ENCODE assay signal across 7 mouse cellular contexts in the genomic region with DNA sequence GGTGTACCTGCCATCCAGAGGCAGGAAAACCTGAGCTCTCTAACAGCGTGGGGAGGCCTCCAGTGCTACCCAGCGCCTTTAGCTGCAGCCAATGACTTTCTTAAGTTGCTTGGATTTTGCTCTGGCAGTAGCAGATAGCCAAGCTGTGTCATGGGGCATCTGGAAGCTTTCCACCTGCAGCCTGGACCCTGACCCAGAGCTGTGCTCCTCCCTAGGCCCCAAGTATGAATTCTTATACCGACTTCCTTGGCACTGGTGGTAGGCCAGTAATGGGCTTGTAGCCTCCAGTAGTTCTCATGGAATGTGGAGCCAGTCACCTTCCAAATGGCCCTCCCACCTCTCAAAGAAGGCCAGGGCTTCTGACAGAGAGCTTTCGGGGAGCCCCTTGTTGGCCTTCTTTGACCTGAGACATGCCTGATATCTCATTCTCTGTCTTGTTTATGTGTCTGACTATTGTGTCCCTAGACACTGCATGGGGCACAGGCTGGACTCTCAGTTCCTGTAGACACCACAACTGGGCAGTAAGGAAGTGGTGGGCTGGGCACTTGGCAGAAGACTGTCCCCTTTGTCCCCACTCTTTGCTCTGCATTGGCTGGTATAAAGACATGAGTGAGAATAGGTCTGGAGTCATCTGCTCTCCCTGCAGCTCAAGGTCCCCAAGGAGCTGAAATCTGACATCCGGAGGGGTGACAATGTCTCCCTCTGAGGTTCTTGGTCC. TPM values are rescaled to one million over a fixed set of nuclear protein-coding genes. Genes with fewer than 3 reads are reported as not detected.
A peak's percentile ranks its signal among the peaks of the same experiment; 100 is the strongest.
DNase-seq lines count a peak whose midpoint lies in the region; ATAC-seq and TF ChIP-seq lines count a peak whose summit lies in the region.

No protein-coding gene starts in this region.

- H3K27ac ChIP-seq in midbrain, embryonic 12.5 days (replicated peaks) = peak overlapping the region; percentile 25; the same call in 1 of the 2 replicates
- H3K27ac ChIP-seq in midbrain, postnatal 0 days (ENCODE audit: low read depth, low read length) = no peak overlapping the region
- H3K27ac ChIP-seq in intestine, embryonic 14.5 days (ENCODE audit: low read depth) = peak overlapping the region; percentile 78; the same call in 1 of the 2 replicates
- peak overlapping the region; percentile 84 for H3K27ac ChIP-seq in liver, embryonic 14.5 days

- peaks cover 17% of the 10 kb centered on the region; the same call in 1 of the 2 replicates for H3K4me1 ChIP-seq in midbrain, embryonic 12.5 days
- no peaks in the 10 kb centered on the region for H3K4me1 ChIP-seq in midbrain, postnatal 0 days (ENCODE audit: insufficient read depth, low read length)
- H3K4me1 ChIP-seq in intestine, embryonic 14.5 days (replicated peaks; ENCODE audit: control insufficient read depth, insufficient read depth, low read length) = peaks cover 23% of the 10 kb centered on the region
- H3K4me1 ChIP-seq in liver, embryonic 14.5 days (replicated peaks; ENCODE audit: control insufficient read depth in 2 of 2, insufficient read depth in 2 of 2, low read length in 1 of 2) = peaks cover 30 to 52% of the 10 kb centered on the region in 2 experiments

- 87% methylated on average over 5 of the region's 5 CpGs for WGBS in midbrain, embryonic 12.5 days
- 84% methylated on average over 5 of the region's 5 CpGs for WGBS in midbrain, postnatal 0 days
- whole genome bisulfite sequencing in intestine, embryonic 14.5 days = 78% methylated on average over 5 of the region's 5 CpGs
- 39% methylated on average over 5 of the region's 5 CpGs for WGBS in liver, embryonic 14.5 days (ENCODE audit: insufficient replicate concordance)

- H3K9me3 ChIP-seq in midbrain, embryonic 12.5 days = no peaks in the 10 kb centered on the region
- H3K9me3 ChIP-seq in midbrain, postnatal 0 days (ENCODE audit: low read length) = no peaks in the 10 kb centered on the region
- no peaks in the 10 kb centered on the region for H3K9me3 ChIP-seq in intestine, embryonic 14.5 days (ENCODE audit: control insufficient read depth, low read length)
- H3K9me3 ChIP-seq in liver, embryonic 14.5 days (ENCODE audit: control insufficient read depth, low read length) = no peaks in the 10 kb centered on the region

- H3K4me3 ChIP-seq in midbrain, embryonic 12.5 days = no peak overlapping the region
- H3K4me3 ChIP-seq in midbrain, postnatal 0 days (ENCODE audit: low read depth, low read length) = no peak overlapping the region
- H3K4me3 ChIP-seq in intestine, embryonic 14.5 days (ENCODE audit: low read depth, low read length) = no peak overlapping the region
- H3K4me3 ChIP-seq in liver, embryonic 14.5 days (ENCODE audit: insufficient read depth in 1 of 2, low read depth in 2 of 2, low read length in 2 of 2) = no peak overlapping the region

- no peak for DNase-seq in midbrain, postnatal 0 days (ENCODE audit: low spot score)
- DNase-seq in intestine, embryonic 14.5 days (ENCODE audit: low spot score) = no peak
- DNase-seq in liver, embryonic 14.5 days (ENCODE audit: low read depth in 3 of 3, low spot score in 3 of 3) = no peak
- DNase-seq in telencephalon, adult 2 months (ENCODE audit: low read depth, low spot score) = peak; percentile 18
- DNase-seq in layer of hippocampus, postnatal 10 days (ENCODE audit: low spot score in 2 of 2) = no peak

- no peak overlapping the region for H3K9ac ChIP-seq in midbrain, embryonic 12.5 days (replicated peaks)
- H3K9ac ChIP-seq in midbrain, postnatal 0 days (replicated peaks; ENCODE audit: low read length, poor library complexity, severe bottlenecking) = no peak overlapping the region
- H3K9ac ChIP-seq in intestine, embryonic 14.5 days (ENCODE audit: low read length) = no peak overlapping the region
- no peak overlapping the region for H3K9ac ChIP-seq in liver, embryonic 14.5 days (replicated peaks)

- no peak overlapping the region for H3K4me2 ChIP-seq in midbrain, embryonic 12.5 days (replicated peaks)
- no peak overlapping the region for H3K4me2 ChIP-seq in midbrain, postnatal 0 days (ENCODE audit: low read depth, low read length, poor library complexity, severe bottlenecking)
- no peak overlapping the region for H3K4me2 ChIP-seq in intestine, embryonic 14.5 days (ENCODE audit: low read length)
- no peak overlapping the region for H3K4me2 ChIP-seq in liver, embryonic 14.5 days (ENCODE audit: low read depth)

- no peak for ATAC-seq in midbrain, embryonic 12.5 days (ENCODE audit: low FRiP score, low read depth)
- ATAC-seq in midbrain, postnatal 0 days (ENCODE audit: low FRiP score) = no peak
- ATAC-seq in intestine, embryonic 14.5 days (replicated peaks; ENCODE audit: low FRiP score, low TSS enrichment, low read depth) = no peak
- ATAC-seq in liver, embryonic 14.5 days (ENCODE audit: insufficient read depth) = no peak
- ATAC-seq in inflammation-experienced regulatory T-cells, adult 6 months = no peak

- no peak for TF ChIP-seq EP300 in liver, embryonic 14.5 days (IDR thresholded peaks at IDR 0.05; ENCODE audit: low read depth)

- H3K27me3 ChIP-seq in midbrain, embryonic 12.5 days = no peaks in the 10 kb centered on the region
- no peaks in the 10 kb centered on the region for H3K27me3 ChIP-seq in midbrain, postnatal 0 days (ENCODE audit: insufficient read depth, low read length)
- no peaks in the 10 kb centered on the region for H3K27me3 ChIP-seq in intestine, embryonic 14.5 days (replicated peaks; ENCODE audit: control insufficient read depth, insufficient read depth, low read length)
- no peaks in the 10 kb centered on the region for H3K27me3 ChIP-seq in liver, embryonic 14.5 days (ENCODE audit: control insufficient read depth, insufficient read depth, low read length)

- H3K36me3 ChIP-seq in midbrain, embryonic 12.5 days = peaks cover 65% of the 10 kb centered on the region
- peaks cover 23% of the 10 kb centered on the region for H3K36me3 ChIP-seq in midbrain, postnatal 0 days (ENCODE audit: insufficient read depth, low read length)
- H3K36me3 ChIP-seq in intestine, embryonic 14.5 days (ENCODE audit: control insufficient read depth, insufficient read depth, low read length) = peaks cover 39% of the 10 kb centered on the region
- H3K36me3 ChIP-seq in liver, embryonic 14.5 days (replicated peaks; ENCODE audit: control insufficient read depth, insufficient read depth, low read depth) = no peaks in the 10 kb centered on the region

- TF ChIP-seq CTCF in midbrain, postnatal 0 days (IDR thresholded peaks at IDR 0.05) = no peak
- TF ChIP-seq CTCF in liver, embryonic 14.5 days (IDR thresholded peaks at IDR 0.05; ENCODE audit: low read depth) = no peak

RNA-seq across cellular contexts. Expression of a gene that starts 45.3 kb away (rescaled TPM):
- polyA plus RNA-seq in midbrain, embryonic 12.5 days (2016; fragmentation: Nextera tagmentation; extraction: Ambion mirVana) = 38.5 and 53.9 TPM in 2 replicates
- 96.6 and 103 TPM in 2 replicates for total RNA-seq in midbrain, postnatal 0 days (2014; rRNA removed)
- polyA plus RNA-seq in midbrain, postnatal 0 days (2015; fragmentation: Nextera tagmentation; extraction: Ambion mirVana) = 27.8 and 30.4 TPM in 2 replicates
- 20.1 and 21.1 TPM in 2 replicates for polyA plus RNA-seq in intestine, embryonic 14.5 days (2014; fragmentation: Nextera tagmentation; extraction: Ambion mirVana)
- polyA plus RNA-seq in liver, embryonic 14.5 days (2012; rRNA removed) = 7.3 and 7.7 TPM in 2 replicates
- polyA plus RNA-seq in liver, embryonic 14.5 days (2014; fragmentation: Nextera tagmentation; extraction: Ambion mirVana) = 7.5 and 10.1 TPM in 2 replicates
- 100 to 1,000 TPM; 108 to 111 TPM for total RNA-seq in layer of hippocampus, postnatal 10 days (2021)
- polyA plus RNA-seq in inflammation-experienced regulatory T-cells, adult 6 months (2017; shearing (Covaris generic)) = 10 to 100 TPM; 24.1 to 26.3 (median 25.9) TPM

RNA-seq across cellular contexts. Expression of a gene that starts 59.5 kb away (rescaled TPM):
- 42.4 and 43.7 TPM in 2 replicates for polyA plus RNA-seq in midbrain, embryonic 12.5 days (2016; fragmentation: Nextera tagmentation; extraction: Ambion mirVana)
- 11.5 and 14.4 TPM in 2 replicates for total RNA-seq in midbrain, postnatal 0 days (2014; rRNA removed)
- 13.2 and 14.5 TPM in 2 replicates for polyA plus RNA-seq in midbrain, postnatal 0 days (2015; fragmentation: Nextera tagmentation; extraction: Ambion mirVana)
- polyA plus RNA-seq in intestine, embryonic 14.5 days (2014; fragmentation: Nextera tagmentation; extraction: Ambion mirVana) = 30.3 and 32.3 TPM in 2 replicates
- polyA plus RNA-seq in liver, embryonic 14.5 days (2012; rRNA removed) = 3.2 and 3.6 TPM in 2 replicates
- polyA plus RNA-seq in liver, embryonic 14.5 days (2014; fragmentation: Nextera tagmentation; extraction: Ambion mirVana) = 4.2 and 5.4 TPM in 2 replicates
- total RNA-seq in layer of hippocampus, postnatal 10 days (2021) = 10 to 100 TPM; 20.8 to 21.9 TPM
- polyA plus RNA-seq in inflammation-experienced regulatory T-cells, adult 6 months (2017; shearing (Covaris generic)) = 10 to 100 TPM; 10.7 to 13.6 (median 12.5) TPM
